Mouse (Mus musculus) adrenal gland, postnatal 36 days (tissue): ENCODE results near the gene Stxbp5l. TPM values are rescaled to one million over a fixed set of nuclear protein-coding genes. Genes with fewer than 3 reads are reported as not detected.
"Not testable (repeated sequence)": the region's sequence is repeated elsewhere in the genome, so short reads cannot be mapped to it uniquely, and the experiment has no call there.

Experiments
- DNase-seq, 2 experiments: peaks; one replicate each; pipeline ENCODE4 v3.0.0; 2021; ENCODE audit warnings: mixed read lengths in 1 of 2
- total RNA-seq, 2 experiments: library from RNA; stranded (reverse); gene quantifications; 2 replicates each; pipeline ENCODE4 v1.2.3; 2021

Gene Stxbp5l
- total RNA-seq, 2 experiments from 2014 or later, result 2.5 to 2.6 TPM

GRCm38 (mm10) chr16:37273681-37274080, 111.1 kb downstream of the Stxbp5l start:
- DNase-seq, result no peak

- no peak for DNase-seq
Observed at GRCm38 (mm10) chr16:37261678-37262077, 123.1 kb downstream of the Stxbp5l start.

GRCm38 (mm10) chr16:37219151-37219550, 165.6 kb downstream of the Stxbp5l start:
- DNase-seq, result no peak

GRCm38 (mm10) chr16:37208783-37209182, 176.0 kb downstream of the Stxbp5l start:
- DNase-seq, result no peak

GRCm38 (mm10) chr16:37194152-37194551, 190.6 kb downstream of the Stxbp5l start:
- DNase-seq, result no peak

- DNase-seq, result not testable (repeated sequence)
Observed at GRCm38 (mm10) chr16:37125190-37125589, 259.6 kb downstream of the Stxbp5l start.

GRCm38 (mm10) chr16:37109285-37109684, 275.5 kb downstream of the Stxbp5l start:
- peak; percentile 71 to 78 for DNase-seq

GRCm38 (mm10) chr16:37108763-37109162, 276.0 kb downstream of the Stxbp5l start:
- peak; percentile 3 to 15 for DNase-seq

GRCm38 (mm10) chr16:37094169-37094833, 290.5 kb downstream of the Stxbp5l start:
- DNase-seq, result no peak

- no peak for DNase-seq
Observed at GRCm38 (mm10) chr16:37089648-37090047, 295.1 kb downstream of the Stxbp5l start.

GRCm38 (mm10) chr16:37072354-37072753, 312.4 kb downstream of the Stxbp5l start:
- no peak for DNase-seq

Other genes with a start within 250 kb of the Stxbp5l start
- gene Gtf2e1, start 154.8 kb upstream of the Stxbp5l start, total RNA-seq, result 10 to 100 TPM; 14.8 to 15.9 TPM
- 1 to 10 TPM; 8.4 to 9.3 TPM for gene Rabl3, start 154.9 kb upstream of the Stxbp5l start, total RNA-seq
- 1 to 10 TPM in 1 of 2 experiments, not detected in 1; 1.1 TPM for gene Hgd, start 195.2 kb upstream of the Stxbp5l start, total RNA-seq